Mouse (Mus musculus) adrenal gland, postnatal 25 days (tissue): ENCODE results near the gene Csnk2b. TPM values are rescaled to one million over a fixed set of nuclear protein-coding genes. Genes with fewer than 3 reads are reported as not detected.
"Not testable (repeated sequence)": the region's sequence is repeated elsewhere in the genome, so short reads cannot be mapped to it uniquely, and the experiment has no call there.

Experiments
- DNase-seq: peaks from one replicate; pipeline ENCODE4 v3.0.0; 2021; ENCODE audit warnings: mixed read lengths
- total RNA-seq: library from RNA; stranded (reverse); gene quantifications from 2 replicates; pipeline ENCODE4 v1.2.3, GENCODE M21; 2021

Gene Csnk2b
- total RNA-seq, 1 experiment from 2014 or later: 201 TPM

- no peak for DNase-seq
These were observed 30.3 kb upstream of the Csnk2b start for GRCm38 (mm10) chr17:35152121-35152520.

- no peak for DNase-seq
These were observed 26.2 kb upstream of the Csnk2b start for GRCm38 (mm10) chr17:35147922-35148639.

GRCm38 (mm10) chr17:35147348-35147747, 25.5 kb upstream of the Csnk2b start:
- DNase-seq: no peak

- DNase-seq: no peak
These were observed 24.3 kb upstream of the Csnk2b start for GRCm38 (mm10) chr17:35146139-35146538.

- DNase-seq: peak; percentile 84
These were observed 20.1 kb upstream of the Csnk2b start for GRCm38 (mm10) chr17:35141971-35142370.

- peak; percentile 47 for DNase-seq
These were observed 18.7 kb upstream of the Csnk2b start for GRCm38 (mm10) chr17:35140490-35140996.

- no peak for DNase-seq
These were observed 17.4 kb upstream of the Csnk2b start for GRCm38 (mm10) chr17:35139269-35139668.

- DNase-seq: no peak
These were observed 13.9 kb upstream of the Csnk2b start for GRCm38 (mm10) chr17:35135591-35136320.

- DNase-seq: peak; percentile 93
These were observed 13.1 kb upstream of the Csnk2b start, which contains the start of gene Bag6 for GRCm38 (mm10) chr17:35134801-35135590. Gene Bag6 (plus strand): TSS chr17:35135178.

GRCm38 (mm10) chr17:35133517-35133916, 11.7 kb upstream of the Csnk2b start:
- DNase-seq: no peak

GRCm38 (mm10) chr17:35132174-35132560, 10.3 kb upstream of the Csnk2b start:
- DNase-seq: no peak

GRCm38 (mm10) chr17:35131500-35132173, 9.8 kb upstream of the Csnk2b start, which contains the start of gene Apom:
Gene Apom (minus strand): TSS chr17:35132050.
- DNase-seq: no peak

- no peak for DNase-seq
These were observed 9.2 kb upstream of the Csnk2b start for GRCm38 (mm10) chr17:35131038-35131437.

- no peak for DNase-seq
These were observed 7.1 kb upstream of the Csnk2b start for GRCm38 (mm10) chr17:35128996-35129395.

- no peak for DNase-seq
These were observed 5.2 kb upstream of the Csnk2b start for GRCm38 (mm10) chr17:35127017-35127416.

- DNase-seq: peak; percentile 81
These were observed 4.4 kb upstream of the Csnk2b start, which contains the start of gene D17H6S53E for GRCm38 (mm10) chr17:35126206-35126611. Gene D17H6S53E (plus strand): TSS chr17:35126373.

GRCm38 (mm10) chr17:35125578-35125977, 3.7 kb upstream of the Csnk2b start:
- DNase-seq: no peak

GRCm38 (mm10) chr17:35125081-35125480, 3.2 kb upstream of the Csnk2b start:
- no peak for DNase-seq

- not testable (repeated sequence) for DNase-seq
These were observed 2.5 kb upstream of the Csnk2b start for GRCm38 (mm10) chr17:35124261-35124896.

GRCm38 (mm10) chr17:35123287-35123686, 1.4 kb upstream of the Csnk2b start:
- not testable (repeated sequence) for DNase-seq

- peak; percentile 97 for DNase-seq
These were observed 582 bp downstream of the Csnk2b start, which contains the start of gene Gpank1 for GRCm38 (mm10) chr17:35121143-35121799. Gene Gpank1 (plus strand): TSS chr17:35121455.
